ENCODE assay signal across 22 mouse cellular contexts in the genomic region with DNA sequence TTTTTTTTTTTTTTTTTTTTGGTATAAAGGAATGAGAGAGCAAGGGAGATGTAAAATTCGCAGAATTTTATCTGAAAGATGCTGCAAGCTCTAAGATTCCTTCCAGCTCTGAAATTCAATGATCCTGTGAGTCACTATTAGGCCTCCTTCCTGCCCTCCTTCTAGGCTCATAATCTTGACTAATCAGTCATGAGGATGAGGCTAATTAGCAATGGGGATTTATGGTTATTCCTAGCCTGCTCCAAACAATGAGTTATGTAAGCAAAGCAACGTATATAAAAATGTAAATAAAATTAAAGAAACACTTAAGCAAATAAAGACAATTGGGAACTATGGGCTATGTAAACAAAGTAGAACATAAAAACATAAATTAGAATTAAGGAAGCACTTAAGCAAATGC.
"Had no signal": no experiment of that assay in that cellular context is flagged by ENCODE, and none has a peak within 500 bp of the region (broad histone marks: within the 10 kb centered on the region; RNA-seq: fewer than 3 reads in every experiment).

No protein-coding gene starts in this region.

- H3K27me3 ChIP-seq: heart, embryonic 12.5 days; hindbrain, embryonic 13.5 days; hindbrain, embryonic 15.5 days; kidney, embryonic 15.5 days; limb, embryonic 15.5 days had no signal

- H3K9ac ChIP-seq: heart, embryonic 12.5 days; hindbrain, embryonic 13.5 days; hindbrain, embryonic 15.5 days; kidney, embryonic 15.5 days; limb, embryonic 13.5 days; limb, embryonic 15.5 days had no signal

- H3K4me3 ChIP-seq: hindbrain, embryonic 13.5 days; hindbrain, embryonic 15.5 days; kidney, embryonic 15.5 days; limb, embryonic 13.5 days had no signal

- H3K36me3 ChIP-seq: heart, embryonic 10.5 days; heart, embryonic 12.5 days; hindbrain, embryonic 13.5 days; hindbrain, embryonic 15.5 days; kidney, embryonic 15.5 days; limb, embryonic 13.5 days; limb, embryonic 15.5 days; liver, embryonic 12.5 days had no signal

- H3K27ac ChIP-seq: hindbrain, embryonic 13.5 days; hindbrain, embryonic 15.5 days; hindbrain, postnatal 0 days; kidney, postnatal 0 days; limb, embryonic 13.5 days; limb, embryonic 15.5 days; liver, embryonic 12.5 days had no signal

- DNase-seq: gastrocnemius, postnatal 14 days; gastrocnemius, postnatal 36 days; heart, adult 18-20 months; heart, postnatal 10 days; kidney, adult 11 months; kidney, adult 2 months; kidney, adult 9 months; kidney, postnatal 14 days; kidney, postnatal 36 days; layer of hippocampus, postnatal 36 days; left cerebral cortex, postnatal 4 days had no signal

- ATAC-seq: hindbrain, postnatal 0 days; intestine, embryonic 16.5 days; liver, embryonic 12.5 days had no signal

- H3K9me3 ChIP-seq: heart, embryonic 10.5 days; heart, embryonic 12.5 days; hindbrain, embryonic 13.5 days; hindbrain, embryonic 15.5 days; kidney, embryonic 15.5 days; limb, embryonic 13.5 days; limb, embryonic 15.5 days; liver, embryonic 12.5 days had no signal
